In genomic region chr2:127341159-127341558, GRCm38 (mm10) we compare ENCODE assay signal across 10 mouse cellular contexts. TPM values are rescaled to one million over a fixed set of nuclear protein-coding genes. Genes with fewer than 3 reads are reported as not detected.
DNase-seq lines count a peak whose midpoint lies in the region; ATAC-seq and TF ChIP-seq lines count a peak whose summit lies in the region.
"Had no signal": no experiment of that assay in that cellular context is flagged by ENCODE, and none has a peak within 500 bp of the region (broad histone marks: within the 10 kb centered on the region; RNA-seq: fewer than 3 reads in every experiment).

No protein-coding gene starts in this region.

- intact Hi-C loops in heart, postnatal 10 days (cut with DNase I), result loop anchor here (1.0 to 2.0 kb wide), 3 partner anchors 33 to 176 kb away; no protein-coding TSS in a partner anchor
- intact Hi-C loops in left cerebral cortex, adult 2 months (cut with DNase I), result loop anchor here (5.0 kb wide), 2 partner anchors 34 to 94 kb away; partner anchors contain the start of genes Ciao1 and Tmem127

- H3K4me3 ChIP-seq in hindbrain, embryonic 11.5 days (ENCODE audit: low read depth, low read length), result no peak overlapping the region
- H3K4me3 ChIP-seq in hindbrain, embryonic 16.5 days (ENCODE audit: low read length), result no peak overlapping the region
- H3K4me3 ChIP-seq in left cerebral cortex, adult 2 months, result no peak overlapping the region
- no peak overlapping the region for H3K4me3 ChIP-seq in midbrain, embryonic 14.5 days (replicated peaks; ENCODE audit: low read depth, low read length)
- H3K4me3 ChIP-seq: stomach, embryonic 15.5 days had no signal

- no peaks in the 10 kb centered on the region for H3K9me3 ChIP-seq in hindbrain, embryonic 11.5 days (ENCODE audit: control insufficient read depth, low read length)
- no peaks in the 10 kb centered on the region for H3K9me3 ChIP-seq in hindbrain, embryonic 16.5 days (ENCODE audit: control insufficient read depth, low read length)
- H3K9me3 ChIP-seq in midbrain, embryonic 14.5 days (ENCODE audit: control insufficient read depth, low read length), result no peaks in the 10 kb centered on the region
- H3K9me3 ChIP-seq: stomach, embryonic 15.5 days had no signal

- no peak overlapping the region for H3K27ac ChIP-seq in hindbrain, embryonic 11.5 days (ENCODE audit: low read depth, low read length)
- no peak overlapping the region for H3K27ac ChIP-seq in hindbrain, embryonic 16.5 days (ENCODE audit: low read depth, low read length)
- H3K27ac ChIP-seq in left cerebral cortex, adult 2 months, result no peak overlapping the region
- no peak overlapping the region for H3K27ac ChIP-seq in midbrain, embryonic 14.5 days (replicated peaks; ENCODE audit: low read depth, low read length)
- H3K27ac ChIP-seq: stomach, embryonic 15.5 days had no signal

- WGBS in hindbrain, embryonic 11.5 days, result 24% methylated on average over 3 of the region's 3 CpGs
- 19% methylated on average over 3 of the region's 3 CpGs for WGBS in hindbrain, embryonic 16.5 days
- WGBS in midbrain, embryonic 14.5 days, result 11% methylated on average over 3 of the region's 3 CpGs

- peak; percentile 89 for TF ChIP-seq CTCF in left cerebral cortex, adult 2 months (IDR thresholded peaks at IDR 0.05)

- ATAC-seq in hindbrain, embryonic 11.5 days (ENCODE audit: low FRiP score), result 0 out of 2 replicates have a peak, but pooled peaks have one; percentile 19
- ATAC-seq in hindbrain, embryonic 16.5 days, result no peak
- ATAC-seq in midbrain, embryonic 14.5 days (ENCODE audit: low FRiP score, low TSS enrichment), result no peak

- H3K9ac ChIP-seq in hindbrain, embryonic 11.5 days (ENCODE audit: low read depth, low read length), result no peak overlapping the region
- no peak overlapping the region for H3K9ac ChIP-seq in hindbrain, embryonic 16.5 days (ENCODE audit: low read depth, low read length)
- no peak overlapping the region for H3K9ac ChIP-seq in midbrain, embryonic 14.5 days (replicated peaks; ENCODE audit: low read length)
- H3K9ac ChIP-seq: stomach, embryonic 15.5 days had no signal

- H3K27me3 ChIP-seq in hindbrain, embryonic 11.5 days (ENCODE audit: control insufficient read depth, insufficient read depth, low read length), result peaks cover 14% of the 10 kb centered on the region
- peaks cover 2% of the 10 kb centered on the region for H3K27me3 ChIP-seq in hindbrain, embryonic 16.5 days (replicated peaks; ENCODE audit: control insufficient read depth, insufficient read depth, low read length)
- peaks cover 15% of the 10 kb centered on the region for H3K27me3 ChIP-seq in midbrain, embryonic 14.5 days (ENCODE audit: control insufficient read depth, insufficient read depth, low read length)

- DNase-seq in hindbrain, embryonic 11.5 days (ENCODE audit: low spot score), result peak; percentile 77
- DNase-seq in ES-CJ7 (ENCODE audit: low read depth, low spot score), result peak; percentile 69
- peak; percentile 51 for DNase-seq in cerebellum, adult 9-10 months
- peak; percentile 65 to 78 for DNase-seq in heart, postnatal 10 days
- peak; percentile 33 to 54 for DNase-seq in left cerebral cortex, adult 2 months (ENCODE audit: extremely low spot score in 1 of 2, low spot score in 2 of 2)
- peak; percentile 76 for DNase-seq in midbrain, embryonic 14.5 days
- peak; percentile 82 for DNase-seq in thymus, postnatal 0 days (ENCODE audit: low spot score)

- no peaks in the 10 kb centered on the region for H3K36me3 ChIP-seq in hindbrain, embryonic 11.5 days (ENCODE audit: control insufficient read depth, insufficient read depth, low read length)
- H3K36me3 ChIP-seq in hindbrain, embryonic 16.5 days (ENCODE audit: control insufficient read depth, insufficient read depth, low read length), result no peaks in the 10 kb centered on the region
- H3K36me3 ChIP-seq in midbrain, embryonic 14.5 days (ENCODE audit: control insufficient read depth, insufficient read depth, low read length), result no peaks in the 10 kb centered on the region
- H3K36me3 ChIP-seq: stomach, embryonic 15.5 days had no signal

- H3K4me2 ChIP-seq in hindbrain, embryonic 11.5 days (replicated peaks; ENCODE audit: low read depth, low read length), result no peak overlapping the region
- no peak overlapping the region for H3K4me2 ChIP-seq in hindbrain, embryonic 16.5 days (ENCODE audit: low read length)
- no peak overlapping the region for H3K4me2 ChIP-seq in midbrain, embryonic 14.5 days (ENCODE audit: low read length)
- H3K4me2 ChIP-seq: stomach, embryonic 15.5 days had no signal

- no peaks in the 10 kb centered on the region for H3K4me1 ChIP-seq in hindbrain, embryonic 11.5 days (replicated peaks; ENCODE audit: control insufficient read depth, insufficient read depth, low read length)
- peaks cover 4% of the 10 kb centered on the region; the same call in 1 of the 2 replicates for H3K4me1 ChIP-seq in hindbrain, embryonic 16.5 days (ENCODE audit: control insufficient read depth, insufficient read depth, low read depth, low read length)
- H3K4me1 ChIP-seq in midbrain, embryonic 14.5 days (ENCODE audit: control insufficient read depth, insufficient read depth, low read length), result no peaks in the 10 kb centered on the region

RNA-seq across cellular contexts. Expression of gene Astl, which starts 2.7 kb away (rescaled TPM):
- not detected in 2 replicates for polyA plus RNA-seq in hindbrain, embryonic 11.5 days (2014; fragmentation: Nextera tagmentation; extraction: Ambion mirVana)
- not detected in 2 replicates for polyA plus RNA-seq in hindbrain, embryonic 16.5 days (2015; fragmentation: Nextera tagmentation; extraction: Ambion mirVana)
- not detected for total RNA-seq in heart, postnatal 10 days (2021)
- total RNA-seq in left cerebral cortex, adult 2 months (2021), result not detected
- not detected in 2 replicates for polyA plus RNA-seq in midbrain, embryonic 14.5 days (2014; fragmentation: Nextera tagmentation; extraction: Ambion mirVana)
- 0.14 and 0.39 TPM in 2 replicates for polyA plus RNA-seq in thymus, postnatal 0 days (2015; fragmentation: Nextera tagmentation; extraction: Ambion mirVana)
- total RNA-seq: layer of hippocampus, adult 8-10 months had no signal
- polyA plus RNA-seq: stomach, embryonic 15.5 days had no signal

RNA-seq across cellular contexts. Expression of gene Dusp2, which starts 5.2 kb away (rescaled TPM):
- polyA plus RNA-seq in hindbrain, embryonic 11.5 days (2014; fragmentation: Nextera tagmentation; extraction: Ambion mirVana), result 4.9 and 5.5 TPM in 2 replicates
- polyA plus RNA-seq in hindbrain, embryonic 16.5 days (2015; fragmentation: Nextera tagmentation; extraction: Ambion mirVana), result 14.9 and 17.1 TPM in 2 replicates
- 1 to 10 TPM; 1.2 to 1.8 TPM for total RNA-seq in heart, postnatal 10 days (2021)
- total RNA-seq in left cerebral cortex, adult 2 months (2021), result 1 to 10 TPM; 2.4 to 3.5 TPM
- 10.1 and 12.7 TPM in 2 replicates for polyA plus RNA-seq in midbrain, embryonic 14.5 days (2014; fragmentation: Nextera tagmentation; extraction: Ambion mirVana)
- 145 and 188 TPM in 2 replicates for polyA plus RNA-seq in thymus, postnatal 0 days (2015; fragmentation: Nextera tagmentation; extraction: Ambion mirVana)

RNA-seq across cellular contexts. Expression of gene Adra2b, which starts 21.8 kb away (rescaled TPM):
- polyA plus RNA-seq in hindbrain, embryonic 11.5 days (2014; fragmentation: Nextera tagmentation; extraction: Ambion mirVana), result 2.7 and 3.5 TPM in 2 replicates
- 0.72 and 0.90 TPM in 2 replicates for polyA plus RNA-seq in hindbrain, embryonic 16.5 days (2015; fragmentation: Nextera tagmentation; extraction: Ambion mirVana)
- 1 to 10 TPM in 1 of 2 experiments, under 1 TPM in 1; 0.84 to 1.1 TPM for total RNA-seq in heart, postnatal 10 days (2021)
- total RNA-seq in left cerebral cortex, adult 2 months (2021), result under 1 TPM; 0.32 to 0.54 TPM
- polyA plus RNA-seq in midbrain, embryonic 14.5 days (2014; fragmentation: Nextera tagmentation; extraction: Ambion mirVana), result 0.08 TPM in 1 of 2 replicates, not detected in the other
- 0.47 and 0.50 TPM in 2 replicates for polyA plus RNA-seq in thymus, postnatal 0 days (2015; fragmentation: Nextera tagmentation; extraction: Ambion mirVana)
